Mouse (Mus musculus): Measurements from ENCODE around the gene Bcl7c. TPM values are rescaled to one million over a fixed set of nuclear protein-coding genes. Genes with fewer than 3 reads are reported as not detected.

Gene Bcl7c
- polyA plus RNA-seq, 1 experiment from 2014 or later, result 65.1 TPM

DNA sequence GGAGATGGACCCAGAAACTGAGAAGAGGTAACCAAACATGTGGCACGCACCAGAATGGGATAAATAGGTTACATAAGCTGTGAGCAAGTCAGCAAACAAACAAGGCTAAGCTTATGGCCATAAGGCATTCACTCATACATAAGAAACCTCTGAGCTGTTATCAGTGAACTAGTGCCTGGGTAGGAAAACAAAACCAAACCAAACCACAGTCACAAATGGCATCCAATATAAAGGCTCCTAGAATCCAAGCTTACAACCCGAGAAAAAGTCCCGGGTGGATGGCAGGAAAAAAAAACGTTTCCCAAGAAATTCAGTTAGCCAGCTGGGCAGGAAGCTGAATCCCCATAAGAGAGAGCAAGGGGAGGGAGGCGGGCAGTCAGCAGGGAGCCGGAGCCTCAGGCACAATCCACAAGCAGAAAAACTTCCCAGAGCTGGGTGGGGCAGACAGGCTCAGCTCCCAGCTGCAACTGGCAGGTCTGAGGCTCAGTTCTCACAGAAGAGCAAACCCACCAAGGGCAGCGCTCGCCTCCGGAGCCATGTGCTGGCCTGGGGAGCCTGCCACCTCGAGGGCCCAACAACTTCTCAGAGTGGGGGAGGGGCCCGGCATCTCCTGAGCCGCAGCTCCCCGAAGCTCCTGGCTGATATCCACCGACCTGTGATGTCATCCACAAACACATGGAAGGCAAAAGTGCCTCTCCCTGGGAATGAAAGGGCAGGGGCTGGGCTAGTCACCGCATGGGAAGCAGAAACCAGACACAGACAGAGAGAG, 17.3 kb downstream of the Bcl7c start:
- no peak for TF ChIP-seq CTCF (IDR thresholded peaks at IDR 0.05; ENCODE audit: low read depth)
- DNase-seq, result peak; percentile 83
- peak overlapping the region; percentile 62 for H3K4me2 ChIP-seq
- H3K9me3 ChIP-seq (ENCODE audit: low read depth, low read length), result no peaks in the 10 kb centered on the region
- H3K4me3 ChIP-seq (ENCODE audit: low read depth, low read length), result peak overlapping the region; percentile 30
- peak; percentile 93 for ATAC-seq (ENCODE audit: insufficient read depth)
- WGBS, result 4% methylated on average over 15 of the region's 15 CpGs
- no peaks in the 10 kb centered on the region for H3K27me3 ChIP-seq (ENCODE audit: insufficient read depth, low read length)
- peak overlapping the region; percentile 90 for H3K27ac ChIP-seq (ENCODE audit: low read depth)
- no peaks in the 10 kb centered on the region for H3K4me1 ChIP-seq (ENCODE audit: insufficient read depth)
- no peaks in the 10 kb centered on the region for H3K36me3 ChIP-seq (ENCODE audit: insufficient read depth)
- H3K9ac ChIP-seq, result peak overlapping the region; percentile 58

GRCm38 (mm10) chr7:127689626-127690280, 19.0 kb downstream of the Bcl7c start:
- H3K4me1 ChIP-seq (ENCODE audit: insufficient read depth), result peaks cover 6% of the 10 kb centered on the region; the same call in 1 of the 2 replicates
- no peak for DNase-seq
- no peak for TF ChIP-seq CTCF (IDR thresholded peaks at IDR 0.05; ENCODE audit: low read depth)
- H3K36me3 ChIP-seq (ENCODE audit: insufficient read depth), result no peaks in the 10 kb centered on the region
- no peak overlapping the region for H3K27ac ChIP-seq (ENCODE audit: low read depth)
- no peak for ATAC-seq (ENCODE audit: insufficient read depth)
- no peaks in the 10 kb centered on the region for H3K9me3 ChIP-seq (ENCODE audit: low read depth, low read length)
- H3K27me3 ChIP-seq (ENCODE audit: insufficient read depth, low read length), result no peaks in the 10 kb centered on the region
- H3K9ac ChIP-seq, result no peak overlapping the region
- 62% methylated on average over 9 of the region's 9 CpGs for WGBS
- no peak overlapping the region for H3K4me3 ChIP-seq (ENCODE audit: low read depth, low read length)
- H3K4me2 ChIP-seq, result no peak overlapping the region

GRCm38 (mm10) chr7:127688935-127689334, 19.8 kb downstream of the Bcl7c start:
- Histone ChIP-seq H3K27ac (ENCODE audit: low read depth) (no peak overlapping the region), H3K9ac (no peak overlapping the region), H3K27me3 (ENCODE audit: insufficient read depth, low read length) (no peaks in the 10 kb centered on the region), H3K36me3 (ENCODE audit: insufficient read depth) (no peaks in the 10 kb centered on the region), H3K4me2 (no peak overlapping the region), H3K4me3 (ENCODE audit: low read depth, low read length) (no peak overlapping the region), H3K4me1 (ENCODE audit: insufficient read depth) (peaks cover 6% of the 10 kb centered on the region; the same call in 1 of the 2 replicates), H3K9me3 (ENCODE audit: low read depth, low read length) (no peaks in the 10 kb centered on the region)
- TF ChIP-seq CTCF (IDR thresholded peaks at IDR 0.05; ENCODE audit: low read depth), result no peak
- ATAC-seq (ENCODE audit: insufficient read depth) (no peak), DNase-seq (no peak)
- 77% methylated on average over 7 of the region's 7 CpGs for WGBS

- no peak for ATAC-seq (ENCODE audit: insufficient read depth)
These were observed 21.8 kb downstream of the Bcl7c start for GRCm38 (mm10) chr7:127686740-127687449.

DNA sequence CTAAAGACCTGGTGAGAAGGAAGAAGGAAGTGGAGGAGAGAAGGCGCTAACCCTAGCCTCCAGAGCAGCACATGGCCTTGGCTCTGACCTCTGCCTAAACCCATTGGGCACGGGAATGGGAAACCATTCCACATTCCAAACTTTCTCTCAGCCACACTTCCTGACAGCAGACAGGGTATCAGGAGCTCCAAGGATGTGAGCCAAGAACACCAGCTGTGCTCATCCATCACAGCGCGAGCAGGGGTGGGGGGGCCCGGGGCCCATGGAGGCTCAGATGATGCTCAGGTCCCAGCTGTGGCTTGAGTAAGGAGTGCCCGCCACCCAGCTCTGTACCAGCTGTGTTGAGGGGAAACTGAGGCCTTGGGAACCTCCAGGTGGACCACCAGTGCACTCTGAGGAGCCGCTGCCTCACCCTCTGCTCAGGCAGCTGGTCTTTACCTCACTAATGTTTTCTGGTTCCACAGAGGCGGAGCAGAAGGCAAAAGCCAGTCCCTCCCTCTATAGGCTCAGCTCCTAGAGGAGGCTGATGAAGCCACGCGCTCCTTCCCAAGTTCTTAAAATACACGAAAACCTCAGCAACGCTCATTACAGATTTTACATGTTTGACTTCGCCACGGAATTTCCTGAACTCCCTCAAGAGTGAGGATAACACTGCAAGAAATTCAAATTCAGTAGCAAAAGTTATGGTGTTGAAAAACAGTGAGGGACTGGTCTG, 23.3 kb downstream of the Bcl7c start:
- H3K27ac ChIP-seq (ENCODE audit: low read depth), result 0 out of 2 replicates have a peak overlapping the region, but pooled peaks have one; percentile 22
- H3K4me1 ChIP-seq (ENCODE audit: insufficient read depth), result peaks cover 6% of the 10 kb centered on the region; the same call in 1 of the 2 replicates
- peak overlapping the region; percentile 7; the same call in 1 of the 2 replicates for H3K4me2 ChIP-seq
- H3K36me3 ChIP-seq (ENCODE audit: insufficient read depth), result no peaks in the 10 kb centered on the region
- no peak for TF ChIP-seq CTCF (IDR thresholded peaks at IDR 0.05; ENCODE audit: low read depth)
- 32% methylated on average over 14 of the region's 14 CpGs for WGBS
- peak; percentile 93 for ATAC-seq (ENCODE audit: insufficient read depth)
- H3K9ac ChIP-seq, result no peak overlapping the region
- DNase-seq, result peak; percentile 83
- H3K27me3 ChIP-seq (ENCODE audit: insufficient read depth, low read length), result no peaks in the 10 kb centered on the region
- no peak overlapping the region for H3K4me3 ChIP-seq (ENCODE audit: low read depth, low read length)
- no peaks in the 10 kb centered on the region for H3K9me3 ChIP-seq (ENCODE audit: low read depth, low read length)

More at GRCm38 (mm10) chr7:127686740-127687449, 21.8 kb downstream of the Bcl7c start:
- Histone ChIP-seq H3K27me3 (ENCODE audit: insufficient read depth, low read length) (no peaks in the 10 kb centered on the region), H3K4me2 (no peak overlapping the region), H3K4me3 (ENCODE audit: low read depth, low read length) (no peak overlapping the region), H3K36me3 (ENCODE audit: insufficient read depth) (no peaks in the 10 kb centered on the region), H3K4me1 (ENCODE audit: insufficient read depth) (peaks cover 6% of the 10 kb centered on the region; the same call in 1 of the 2 replicates), H3K9me3 (ENCODE audit: low read depth, low read length) (no peaks in the 10 kb centered on the region), H3K9ac (no peak overlapping the region), H3K27ac (ENCODE audit: low read depth) (no peak overlapping the region)
- WGBS, result 62% methylated on average over 11 of the region's 11 CpGs
- DNase-seq, result no peak
- no peak for TF ChIP-seq CTCF (IDR thresholded peaks at IDR 0.05; ENCODE audit: low read depth)

GRCm38 (mm10) chr7:127681888-127682553, 26.7 kb downstream of the Bcl7c start:
- DNase-seq (no peak), ATAC-seq (ENCODE audit: insufficient read depth) (no peak)
- Histone ChIP-seq H3K4me3 (ENCODE audit: low read depth, low read length) (no peak overlapping the region), H3K36me3 (ENCODE audit: insufficient read depth) (no peaks in the 10 kb centered on the region), H3K9me3 (ENCODE audit: low read depth, low read length) (no peaks in the 10 kb centered on the region), H3K9ac (no peak overlapping the region), H3K4me2 (no peak overlapping the region), H3K4me1 (ENCODE audit: insufficient read depth) (peaks cover 6% of the 10 kb centered on the region; the same call in 1 of the 2 replicates), H3K27ac (ENCODE audit: low read depth) (no peak overlapping the region), H3K27me3 (ENCODE audit: insufficient read depth, low read length) (no peaks in the 10 kb centered on the region)
- TF ChIP-seq CTCF (IDR thresholded peaks at IDR 0.05; ENCODE audit: low read depth), result no peak
- 56% methylated on average over 8 of the region's 8 CpGs for WGBS
